Mouse (Mus musculus) adrenal gland, adult 2 months (tissue): ENCODE measurements around the gene Tssc4. TPM values are rescaled to one million over a fixed set of nuclear protein-coding genes. Genes with fewer than 3 reads are reported as not detected.

Experiments
- DNase-seq: peaks from one replicate; pipeline ENCODE4 v3.0.0; 2021
- polyA plus RNA-seq: library from polyadenylated mRNA; depleted of rRNA; stranded (reverse); fragments of >200 nt; gene quantifications from 2 replicates; pipeline ENCODE4 v1.2.3, GENCODE M21; 2012; rRNA removed
- total RNA-seq, 2 experiments: library from RNA; stranded (reverse); gene quantifications; 2 replicates each; pipeline ENCODE4 v1.2.3; 2021

The Tssc4 gene
- total and polyA plus RNA-seq, 3 experiments = 23.3 to 120 (median 30.9) TPM

DNA sequence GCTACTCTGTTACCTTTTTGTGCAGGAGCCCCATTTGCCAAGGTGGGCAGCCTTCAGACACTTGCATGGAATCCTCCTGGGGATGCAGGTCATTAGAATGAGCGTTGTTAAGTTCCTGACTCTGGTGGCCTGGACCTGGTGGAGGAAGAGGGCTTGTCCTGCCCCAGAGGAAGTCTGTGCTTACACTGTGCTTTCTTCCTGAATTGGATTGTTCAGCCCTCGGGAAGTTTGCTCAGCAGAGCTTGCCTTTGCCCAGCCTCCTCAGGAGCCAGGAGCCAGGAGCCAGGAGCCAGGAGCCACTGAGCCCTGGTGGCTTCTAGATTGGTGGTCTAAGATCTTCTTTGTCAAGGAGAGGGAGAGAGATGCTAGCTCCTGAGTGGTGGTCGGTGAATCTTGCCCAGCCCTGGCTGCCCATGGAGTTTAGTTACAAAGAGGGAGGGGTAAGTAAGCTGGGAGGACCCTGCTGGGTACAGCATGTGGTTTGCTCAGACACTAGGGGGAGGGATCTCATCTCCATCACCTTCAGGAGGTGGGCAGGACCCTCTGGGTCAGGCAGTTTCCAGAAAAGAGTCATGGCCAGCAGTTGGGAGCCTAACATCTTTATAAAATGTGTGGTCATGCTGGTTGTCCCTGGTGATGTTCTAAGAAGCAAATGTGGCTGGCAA is 40.1 kb downstream of the Tssc4 start:
- DNase-seq = no peak

DNA sequence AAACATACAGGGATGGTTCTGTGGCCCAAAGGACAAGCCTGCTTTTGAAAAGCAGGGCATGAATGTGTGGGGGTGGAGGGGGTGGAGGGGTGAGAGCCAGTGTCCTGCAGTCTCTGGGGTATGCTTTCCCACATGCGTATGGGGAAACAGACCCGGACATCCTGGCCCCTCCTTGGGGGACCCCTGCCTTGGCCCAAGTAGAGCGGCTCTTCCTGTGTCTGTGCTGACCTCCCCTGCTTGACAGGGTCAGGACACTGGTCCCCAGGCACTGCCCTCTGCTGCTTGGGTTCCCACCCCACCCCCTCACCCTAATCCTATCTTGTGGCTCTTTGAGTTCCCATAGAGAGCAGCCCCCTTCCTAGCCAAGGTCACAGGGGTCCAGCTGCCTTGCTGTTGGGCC is 40.6 kb downstream of the Tssc4 start:
- DNase-seq = no peak

DNA sequence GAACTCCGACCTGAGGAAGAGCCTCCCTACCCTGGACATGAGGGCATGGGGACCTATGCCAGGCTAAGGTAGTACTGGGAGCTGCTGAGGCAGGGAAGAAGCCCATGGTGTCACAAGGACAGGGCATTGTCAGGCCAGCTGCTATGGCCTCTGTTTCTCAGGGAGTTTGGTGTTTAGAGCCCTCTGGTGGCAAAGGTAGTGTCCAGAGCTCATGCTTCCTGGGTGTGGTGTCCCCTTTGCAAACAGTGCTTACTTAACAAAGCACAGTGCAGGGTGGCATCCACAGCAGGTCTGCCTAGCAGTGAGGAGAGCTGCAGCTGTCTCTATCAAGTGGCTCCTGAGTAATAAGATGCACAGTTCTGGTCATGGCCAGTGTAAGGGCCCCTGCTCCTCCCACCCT is 41.8 kb downstream of the Tssc4 start:
- DNase-seq = no peak

- DNase-seq = no peak
These were observed 42.7 kb downstream of the Tssc4 start for GRCm38 (mm10) chr7:143111719-143112118.

- no peak for DNase-seq
These were observed 43.3 kb downstream of the Tssc4 start for GRCm38 (mm10) chr7:143112395-143112794.

DNA sequence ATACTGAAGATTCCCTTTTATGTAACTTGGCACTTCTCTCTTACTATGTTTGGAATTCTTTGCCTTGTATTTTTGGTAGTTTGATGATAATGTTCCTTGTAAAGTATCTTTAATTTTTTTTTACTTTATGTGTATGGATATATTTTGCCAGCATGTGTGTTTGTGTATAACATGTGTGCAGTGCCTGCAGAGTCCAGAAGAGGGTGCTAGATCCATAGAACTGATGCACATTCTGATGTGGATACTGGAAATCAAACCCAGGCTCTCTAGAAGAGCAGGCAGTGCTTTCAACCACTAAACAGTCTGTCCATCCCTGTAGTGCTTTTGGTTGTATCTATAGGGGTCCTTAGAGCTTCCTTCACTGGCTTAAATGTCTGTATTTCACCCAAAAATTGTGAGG is 45.7 kb downstream of the Tssc4 start:
- no peak for DNase-seq

GRCm38 (mm10) chr7:143116521-143116920 is 47.5 kb downstream of the Tssc4 start:
- DNase-seq = no peak

DNA sequence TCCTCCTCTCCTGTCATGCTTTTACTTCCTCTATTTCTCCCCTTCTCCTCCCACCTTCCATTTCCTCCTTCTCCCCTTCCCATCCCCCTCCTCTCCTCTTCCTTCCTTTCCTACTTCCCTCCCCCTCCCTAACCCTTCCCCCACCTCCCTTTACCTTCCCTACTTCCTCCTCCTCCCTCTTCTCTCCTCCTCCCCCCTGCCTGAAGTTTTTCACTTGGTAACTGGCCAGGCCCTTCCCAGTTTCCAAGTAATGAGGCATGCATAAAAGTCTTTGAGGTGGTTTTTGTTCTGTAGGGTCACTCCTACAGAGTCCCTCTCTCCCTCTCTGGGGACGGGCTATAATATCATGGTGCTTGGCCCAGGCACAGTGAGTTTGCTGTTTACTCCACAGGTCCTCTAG is 50.4 kb downstream of the Tssc4 start:
- DNase-seq = no peak

DNA sequence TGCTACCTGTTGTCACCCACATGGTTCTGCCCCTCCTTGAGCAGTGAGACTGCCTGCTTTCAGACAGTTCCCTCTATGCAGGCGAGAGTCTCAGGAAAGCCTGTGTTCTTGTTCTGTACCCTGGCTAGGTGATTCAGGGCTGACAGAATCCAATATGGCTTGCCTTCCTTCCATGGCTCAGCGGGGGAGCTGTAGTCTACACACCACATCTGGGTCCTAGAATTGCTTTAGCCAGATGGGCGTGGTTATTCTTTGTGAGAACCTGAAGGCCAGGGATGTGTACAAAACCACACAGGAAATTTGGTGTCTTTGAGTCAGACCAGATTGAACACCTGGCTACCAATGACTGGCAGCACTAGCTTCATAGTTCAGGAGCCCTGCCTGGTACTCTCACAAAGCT is 50.8 kb downstream of the Tssc4 start:
- no peak for DNase-seq

Other genes starting within 250 kb of the Tssc4 start
- 1,000 to 10,000 TPM in 1 of 2 experiments, 100 to 1,000 TPM in 1; 531 to 1,365 TPM for gene Th, start 138.1 kb upstream of the Tssc4 start, total RNA-seq
- gene Th, start 138.1 kb upstream of the Tssc4 start, polyA plus RNA-seq = 447 and 488 TPM in 2 replicates
- under 1 TPM; 0.17 to 0.35 TPM for gene Ascl2, start 100.0 kb upstream of the Tssc4 start, total RNA-seq
- 1.9 and 3.8 TPM in 2 replicates for gene Ascl2, start 100.0 kb upstream of the Tssc4 start, polyA plus RNA-seq
- under 1 TPM; 0.49 to 0.62 TPM for gene Tspan32, start 64.2 kb upstream of the Tssc4 start, total RNA-seq
- 0.83 and 1.4 TPM in 2 replicates for gene Tspan32, start 64.2 kb upstream of the Tssc4 start, polyA plus RNA-seq
- 100 to 1,000 TPM; 693 to 716 TPM for gene Cd81, start 16.5 kb upstream of the Tssc4 start, total RNA-seq
- 3,024 and 3,201 TPM in 2 replicates for gene Cd81, start 16.5 kb upstream of the Tssc4 start, polyA plus RNA-seq
- gene Trpm5, start 25.4 kb downstream of the Tssc4 start, total RNA-seq = under 1 TPM; 0.23 to 0.24 TPM
- gene Trpm5, start 25.4 kb downstream of the Tssc4 start, polyA plus RNA-seq = 0.40 and 0.48 TPM in 2 replicates
- gene Kcnq1, start 37.1 kb downstream of the Tssc4 start, total RNA-seq = 1 to 10 TPM; 1.9 to 4.1 TPM
- gene Kcnq1, start 37.1 kb downstream of the Tssc4 start, polyA plus RNA-seq = 14.2 and 17.2 TPM in 2 replicates